Mouse (Mus musculus) lung, adult 2 months (tissue): Measurements from ENCODE around the gene Angptl8.

Experiments
- CTCF ChIP-seq: fragments of 200-500 bp; IDR thresholded peaks from 2 replicates; pipeline ENCODE4 v1.5.1; 2011; ENCODE audit warnings: mild to moderate bottlenecking, low read length, control low read depth; ENCODE audit not compliant: insufficient read depth
- POLR2A ChIP-seq: fragments of 200-500 bp; IDR thresholded peaks from 2 replicates; pipeline ENCODE4 v1.6.1; 2011; ENCODE audit warnings: low read depth, mild to moderate bottlenecking, control low read depth, low read length, borderline replicate concordance; ENCODE audit errors: extremely low read depth

- TF ChIP-seq CTCF (no peak), POLR2A (no peak)
These were observed 10.9 kb upstream of the Angptl8 start for GRCm38 (mm10) chr9:21824366-21824765.
